Mouse (Mus musculus) hindbrain, embryonic 16.5 days (tissue): ENCODE data around the gene Gm49661. TPM values are rescaled to one million over a fixed set of nuclear protein-coding genes. Genes with fewer than 3 reads are reported as not detected.

Experiments used
- ATAC-seq: fragments of 200-750 bp; cut with Nextera tagmentation; 2 replicates; pipeline ENCODE4 v1.8.0; 2017; ENCODE audit warnings: moderate TSS enrichment, moderate library complexity
- H3K27ac ChIP-seq: fragments of 300-500 bp; sonication (generic); 2 replicates; pipeline ENCODE4 v1.5.1; 2014; ENCODE audit warnings: low read depth, mild to moderate bottlenecking, control low read depth, low read length, moderate library complexity
- H3K27me3 ChIP-seq: fragments of 300-500 bp; sonication (generic); replicated peaks from 2 replicates; pipeline ENCODE4 v1.6.1; 2014; ENCODE audit warnings: low read length; ENCODE audit not compliant: control insufficient read depth, insufficient read depth
- H3K36me3 ChIP-seq: fragments of 300-500 bp; sonication (generic); 2 replicates; pipeline ENCODE4 v1.6.1; 2014; ENCODE audit warnings: mild to moderate bottlenecking, low read length, moderate library complexity, mixed read lengths; ENCODE audit not compliant: control insufficient read depth, insufficient read depth
- H3K4me1 ChIP-seq: fragments of 300-500 bp; sonication (generic); 2 replicates; pipeline ENCODE4 v1.6.1; 2014; ENCODE audit warnings: low read depth, low read length; ENCODE audit not compliant: control insufficient read depth, insufficient read depth
- H3K4me2 ChIP-seq: fragments of 300-500 bp; sonication (generic); 2 replicates; pipeline ENCODE4 v1.6.1; 2014; ENCODE audit warnings: mild to moderate bottlenecking, low read length, control low read depth, moderate library complexity
- H3K4me3 ChIP-seq: fragments of 300-500 bp; sonication (generic); 2 replicates; pipeline ENCODE4 v1.5.1; 2014; ENCODE audit warnings: mild to moderate bottlenecking, low read length, control low read depth, moderate library complexity
- H3K9ac ChIP-seq: fragments of 300-500 bp; sonication (generic); 2 replicates; pipeline ENCODE4 v1.6.1; 2014; ENCODE audit warnings: low read depth, mild to moderate bottlenecking, control low read depth, low read length, moderate library complexity
- H3K9me3 ChIP-seq: fragments of 300-500 bp; sonication (generic); 2 replicates; pipeline ENCODE4 v1.6.1; 2014; ENCODE audit warnings: mild to moderate bottlenecking, low read length, moderate library complexity; ENCODE audit not compliant: control insufficient read depth
- whole genome bisulfite sequencing: fragments of 180-500 bp; shearing (Covaris S2); extraction: QIAGEN DNeasy Blood & Tissue Kit; methylation state at CpG from one replicate; pipeline ENCODE4 v1.1.7; 2014; 5-methylcytosine and 5-hydroxymethylcytosine counted together
- polyA plus RNA-seq: library from polyadenylated mRNA; unstranded; fragments of >200 nt; fragmentation: Nextera tagmentation; extraction: Ambion mirVana; gene quantifications from 2 replicates; pipeline ENCODE4 v1.2.1, GENCODE M21; 2015

Gm49661 gene
- polyA plus RNA-seq, 1 experiment from 2014 or later = not detected

- Histone ChIP-seq H3K4me2 (peak overlapping the region; percentile 99), H3K36me3 (no peaks in the 10 kb centered on the region), H3K9me3 (no peaks in the 10 kb centered on the region), H3K4me1 (peaks cover 57% of the 10 kb centered on the region), H3K27me3 (peaks cover 5% of the 10 kb centered on the region), H3K9ac (peak overlapping the region; percentile 62), H3K27ac (peak overlapping the region; percentile 64), H3K4me3 (peak overlapping the region; percentile 42)
- ATAC-seq = peak; percentile 37
- 2% methylated on average over 31 of the region's 42 CpGs for WGBS
Observed at GRCm38 (mm10) chr8:84979599-84980421, 10.6 kb upstream of the Gm49661 start.

DNA sequence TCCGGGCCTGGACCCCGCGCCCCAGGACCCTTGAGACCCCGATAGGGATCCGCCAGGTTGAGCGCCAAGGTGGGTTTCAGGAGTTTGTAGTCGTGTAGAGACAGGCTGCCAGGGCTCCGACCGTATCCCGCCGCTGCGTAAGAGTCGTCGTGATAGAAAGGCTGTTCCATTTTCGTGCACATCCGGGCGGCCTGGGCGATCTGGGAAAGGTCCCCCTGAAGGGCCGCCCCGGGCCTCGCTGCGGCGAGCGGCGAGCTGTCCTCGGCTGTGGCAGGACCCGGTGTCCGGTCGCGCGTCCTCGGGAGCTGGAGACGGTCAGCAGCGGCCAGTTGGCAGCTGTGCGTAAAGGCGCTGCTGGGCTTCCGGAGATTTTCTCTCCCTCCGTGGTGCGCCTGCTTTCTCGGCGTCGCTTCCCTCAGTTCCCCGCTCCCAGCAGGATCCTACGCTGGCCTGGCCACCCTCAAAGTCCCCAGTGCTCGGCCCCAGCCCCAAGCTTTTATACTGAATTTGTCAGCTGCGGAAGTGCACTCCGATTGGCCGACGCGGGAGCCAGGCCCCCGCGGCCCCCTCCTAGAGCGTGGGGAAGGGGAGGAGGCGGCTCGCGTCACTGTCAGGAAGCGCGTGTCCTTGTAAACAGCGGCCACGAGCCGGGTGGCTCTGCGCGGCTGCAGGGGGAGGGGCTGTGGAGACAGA is 9.2 kb upstream of the Gm49661 start, which contains the start of gene Junb:
Gene Junb, minus strand, starts transcription at position 471 of the 693 bp plus-strand sequence.
- peak; percentile 62 for ATAC-seq
- peaks cover 5% of the 10 kb centered on the region; the same call in 1 of the 2 replicates for H3K27me3 ChIP-seq
- H3K27ac ChIP-seq = peak within 1 kb of the TSS; percentile 64
- H3K4me2 ChIP-seq = peak within 1 kb of the TSS; percentile 99
- WGBS = under 1% methylated on average over 61 of the region's 63 CpGs
- peak within 1 kb of the TSS; percentile 66 for H3K9ac ChIP-seq
- H3K9me3 ChIP-seq = no peaks in the 10 kb centered on the region
- peaks cover 54% of the 10 kb centered on the region for H3K4me1 ChIP-seq
- peak within 1 kb of the TSS; percentile 56 for H3K4me3 ChIP-seq
- H3K36me3 ChIP-seq = 0 out of 2 replicates have a peak, but pooled peaks cover 7% of the 10 kb centered on the region

DNA sequence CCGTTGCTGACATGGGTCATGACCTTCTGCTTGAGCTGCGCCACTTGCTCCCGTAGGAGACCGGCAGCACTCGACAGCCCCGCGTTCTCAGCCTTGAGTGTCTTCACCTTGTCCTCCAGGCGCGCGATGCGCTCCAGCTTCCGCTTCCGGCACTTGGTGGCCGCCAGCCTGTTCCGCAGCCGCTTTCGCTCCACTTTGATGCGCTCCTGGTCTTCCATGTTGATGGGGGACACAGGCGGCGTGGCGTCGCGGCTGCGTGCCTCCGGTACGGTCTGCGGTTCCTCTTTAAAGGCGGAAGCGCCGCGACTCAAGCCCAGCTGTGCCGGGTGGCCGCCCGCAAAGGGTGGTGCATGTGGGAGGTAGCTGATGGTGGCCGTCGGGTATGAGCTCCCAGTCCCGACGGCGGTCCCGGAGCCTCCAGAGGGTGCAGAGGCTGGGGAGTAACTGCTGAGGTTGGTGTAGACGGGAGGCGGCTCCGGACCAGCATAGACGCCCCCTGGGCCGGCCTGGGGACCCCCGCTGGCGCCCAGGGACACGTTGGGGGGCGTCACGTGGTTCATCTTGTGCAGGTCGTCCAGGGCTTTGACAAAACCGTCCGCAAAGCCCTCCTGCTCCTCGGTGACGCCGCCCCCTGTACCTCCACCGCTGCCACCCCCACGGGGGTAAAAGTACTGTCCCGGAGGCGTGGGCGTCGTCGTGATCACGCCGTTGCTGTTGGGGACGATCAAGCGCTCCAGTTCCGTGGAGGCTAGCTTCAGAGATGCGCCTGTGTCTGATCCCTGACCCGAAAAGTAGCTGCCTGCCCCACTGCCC is 8.4 kb upstream of the Gm49661 start:
- Histone ChIP-seq H3K27me3 (peaks cover 5% of the 10 kb centered on the region; the same call in 1 of the 2 replicates), H3K4me3 (peak overlapping the region; percentile 56), H3K9ac (peak overlapping the region; percentile 66), H3K4me2 (peak overlapping the region; percentile 99), H3K4me1 (peaks cover 54% of the 10 kb centered on the region), H3K36me3 (0 out of 2 replicates have a peak, but pooled peaks cover 8% of the 10 kb centered on the region), H3K27ac (peak overlapping the region; percentile 57), H3K9me3 (no peaks in the 10 kb centered on the region)
- WGBS = 1% methylated on average over 66 of the region's 70 CpGs
- ATAC-seq = no peak

GRCm38 (mm10) chr8:84976763-84977434 is 7.7 kb upstream of the Gm49661 start:
- H3K9ac ChIP-seq = peak overlapping the region; percentile 66
- peaks cover 10% of the 10 kb centered on the region; the same call in 1 of the 2 replicates for H3K36me3 ChIP-seq
- WGBS = 1% methylated on average over 25 of the region's 25 CpGs
- peak overlapping the region; percentile 99 for H3K4me2 ChIP-seq
- ATAC-seq = no peak
- peaks cover 54% of the 10 kb centered on the region for H3K4me1 ChIP-seq
- 0 out of 2 replicates have a peak overlapping the region, but pooled peaks have one; percentile 51 for H3K27ac ChIP-seq
- peaks cover 5% of the 10 kb centered on the region; the same call in 1 of the 2 replicates for H3K27me3 ChIP-seq
- peak overlapping the region; percentile 56 for H3K4me3 ChIP-seq
- H3K9me3 ChIP-seq = no peaks in the 10 kb centered on the region

DNA sequence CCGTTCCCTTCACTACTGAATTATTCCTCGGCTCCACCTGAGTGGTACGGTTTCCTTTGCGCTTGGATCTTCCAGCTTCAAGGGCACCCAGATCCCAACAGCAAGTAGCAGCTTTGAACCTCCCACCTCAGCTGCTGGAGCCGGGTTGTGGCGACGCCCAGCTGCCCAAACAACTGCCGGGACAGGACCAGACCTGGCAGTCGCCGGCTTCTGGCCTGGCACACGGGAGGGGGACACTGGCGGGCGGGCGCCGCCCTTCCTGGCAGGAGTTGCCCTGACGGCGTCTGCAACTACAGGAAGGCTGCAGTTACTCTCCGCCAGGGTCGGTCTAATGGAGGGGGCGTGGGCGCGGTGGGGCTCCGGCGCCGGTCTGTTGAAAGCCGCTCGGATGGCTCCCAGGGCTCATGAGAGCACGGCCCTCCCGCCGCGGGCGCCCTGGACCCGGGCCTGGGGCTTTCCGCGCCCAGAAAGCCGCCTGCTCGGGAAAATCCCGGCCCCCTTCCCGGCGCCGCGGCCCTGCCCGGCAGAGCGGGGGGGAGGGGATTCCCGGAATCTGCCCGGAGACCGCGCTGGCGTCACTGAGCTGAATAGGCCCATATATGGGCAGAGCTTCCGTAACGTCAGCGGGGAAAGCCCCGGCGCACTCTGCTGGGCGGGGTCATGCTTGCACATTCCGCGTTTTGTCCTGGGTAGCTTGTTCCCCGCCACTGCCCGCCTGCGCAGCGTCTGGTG is 7.0 kb upstream of the Gm49661 start:
- Histone ChIP-seq H3K36me3 (peaks cover 16% of the 10 kb centered on the region; the same call in 1 of the 2 replicates), H3K27ac (peak overlapping the region; percentile 64), H3K4me2 (peak overlapping the region; percentile 99), H3K4me3 (peak overlapping the region; percentile 56), H3K9ac (peak overlapping the region; percentile 61), H3K9me3 (no peaks in the 10 kb centered on the region), H3K27me3 (peaks cover 5% of the 10 kb centered on the region; the same call in 1 of the 2 replicates), H3K4me1 (peaks cover 56% of the 10 kb centered on the region)
- under 1% methylated on average over 61 of the region's 61 CpGs for WGBS
- peak; percentile 82 for ATAC-seq

GRCm38 (mm10) chr8:84975434-84975833 is 6.2 kb upstream of the Gm49661 start:
- Histone ChIP-seq H3K4me3 (no peak overlapping the region), H3K4me2 (peak overlapping the region; percentile 99; the same call in 1 of the 2 replicates), H3K27me3 (peaks cover 5% of the 10 kb centered on the region; the same call in 1 of the 2 replicates), H3K27ac (no peak overlapping the region), H3K36me3 (peaks cover 16% of the 10 kb centered on the region; the same call in 1 of the 2 replicates), H3K9me3 (no peaks in the 10 kb centered on the region), H3K9ac (no peak overlapping the region), H3K4me1 (peaks cover 57% of the 10 kb centered on the region)
- WGBS = 31% methylated on average over 7 of the region's 7 CpGs
- ATAC-seq = no peak

DNA sequence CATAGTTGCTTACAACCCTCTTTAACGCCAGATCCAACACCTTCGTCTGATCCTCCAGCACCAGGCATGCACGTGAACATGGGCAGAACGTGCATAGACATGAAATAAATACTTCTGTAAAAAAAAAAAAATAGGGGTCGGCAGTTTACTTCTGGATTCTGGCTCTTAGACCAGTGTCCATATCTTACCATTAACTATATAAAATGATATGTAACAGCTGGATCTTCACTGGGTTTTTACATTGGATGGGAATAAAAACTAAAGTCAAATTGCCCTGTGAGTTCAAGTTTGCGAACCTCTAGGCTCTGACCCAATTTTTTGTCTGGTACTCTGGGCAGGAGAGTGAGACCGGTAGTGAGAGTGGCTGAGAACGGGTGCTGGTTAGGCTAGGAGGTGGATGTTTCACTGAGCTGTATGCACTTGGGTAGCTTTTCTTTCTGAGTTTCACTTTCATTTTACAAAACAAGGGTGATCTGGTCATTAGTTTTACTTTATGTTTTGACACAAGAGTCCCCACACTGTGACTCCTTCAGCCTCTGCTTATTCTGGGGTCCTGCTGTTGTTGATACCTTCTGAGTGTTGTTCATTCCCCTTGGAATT is 5.4 kb upstream of the Gm49661 start:
- Histone ChIP-seq H3K4me1 (peaks cover 50% of the 10 kb centered on the region), H3K9me3 (no peaks in the 10 kb centered on the region), H3K4me3 (no peak overlapping the region), H3K4me2 (no peak overlapping the region), H3K27ac (no peak overlapping the region), H3K27me3 (peaks cover 5% of the 10 kb centered on the region; the same call in 1 of the 2 replicates), H3K9ac (no peak overlapping the region), H3K36me3 (peaks cover 16% of the 10 kb centered on the region; the same call in 1 of the 2 replicates)
- no peak for ATAC-seq
- 84% methylated on average over 8 of the region's 8 CpGs for WGBS
